Mouse (Mus musculus) ovary, postnatal 10 days (tissue): Measurements from ENCODE around the gene Gm49394.

Source experiments
- DNase-seq: peaks from one replicate; pipeline ENCODE4 v3.0.0; 2022; ENCODE audit warnings: low spot score

Gene Gm49394

DNA sequence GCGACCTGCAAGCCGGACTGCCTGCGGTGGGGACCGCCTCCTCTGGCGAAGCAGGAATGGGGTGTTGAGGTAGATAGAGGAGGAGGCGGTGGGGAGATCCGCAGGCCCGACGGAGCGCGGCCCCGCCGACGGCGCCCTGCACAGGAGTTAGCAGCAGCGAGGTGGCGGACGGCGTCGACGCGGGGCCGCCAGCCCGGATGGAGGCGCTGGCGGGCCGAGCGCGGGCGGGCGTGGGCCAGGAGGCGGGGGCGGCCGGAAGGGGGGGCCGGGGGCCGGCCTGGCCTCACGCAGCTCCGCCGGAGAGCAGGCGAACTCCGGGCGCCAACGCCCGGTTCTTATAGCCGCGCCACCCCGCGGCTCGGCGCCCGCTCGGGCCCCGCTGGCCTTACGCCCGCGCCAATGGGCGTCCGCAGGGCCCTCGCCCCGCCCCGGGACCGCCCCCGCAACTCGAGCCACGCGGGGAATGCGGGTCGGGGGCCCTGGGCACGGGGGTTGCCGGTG lies 10.5 kb downstream of the Gm49394 start:
- DNase-seq: no peak

DNA sequence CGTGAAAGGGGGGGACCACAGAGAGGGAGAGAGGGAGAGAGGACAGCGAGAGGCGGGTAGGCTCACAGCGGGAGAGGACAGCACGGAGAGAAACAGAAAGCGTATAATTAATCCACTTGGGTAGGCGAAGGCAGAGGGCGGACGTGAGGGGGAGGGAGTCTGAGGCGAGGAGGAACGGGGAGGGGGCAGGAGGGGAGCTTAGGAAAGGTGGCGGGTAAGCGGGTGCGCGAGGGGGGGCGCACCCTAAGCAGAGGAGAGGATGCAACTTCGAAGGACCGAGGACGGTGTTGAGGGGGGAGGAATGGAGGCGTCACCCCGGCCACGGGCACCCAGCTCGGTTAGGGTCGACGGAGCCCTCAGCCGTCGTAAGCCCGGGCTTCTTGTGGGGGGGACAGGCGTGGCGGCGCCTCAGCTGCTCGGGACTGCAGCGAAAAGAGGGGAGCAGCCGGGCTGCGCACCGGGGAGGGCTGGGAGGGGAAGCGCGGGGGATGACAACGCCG lies 11.0 kb downstream of the Gm49394 start:
- no peak for DNase-seq

DNA sequence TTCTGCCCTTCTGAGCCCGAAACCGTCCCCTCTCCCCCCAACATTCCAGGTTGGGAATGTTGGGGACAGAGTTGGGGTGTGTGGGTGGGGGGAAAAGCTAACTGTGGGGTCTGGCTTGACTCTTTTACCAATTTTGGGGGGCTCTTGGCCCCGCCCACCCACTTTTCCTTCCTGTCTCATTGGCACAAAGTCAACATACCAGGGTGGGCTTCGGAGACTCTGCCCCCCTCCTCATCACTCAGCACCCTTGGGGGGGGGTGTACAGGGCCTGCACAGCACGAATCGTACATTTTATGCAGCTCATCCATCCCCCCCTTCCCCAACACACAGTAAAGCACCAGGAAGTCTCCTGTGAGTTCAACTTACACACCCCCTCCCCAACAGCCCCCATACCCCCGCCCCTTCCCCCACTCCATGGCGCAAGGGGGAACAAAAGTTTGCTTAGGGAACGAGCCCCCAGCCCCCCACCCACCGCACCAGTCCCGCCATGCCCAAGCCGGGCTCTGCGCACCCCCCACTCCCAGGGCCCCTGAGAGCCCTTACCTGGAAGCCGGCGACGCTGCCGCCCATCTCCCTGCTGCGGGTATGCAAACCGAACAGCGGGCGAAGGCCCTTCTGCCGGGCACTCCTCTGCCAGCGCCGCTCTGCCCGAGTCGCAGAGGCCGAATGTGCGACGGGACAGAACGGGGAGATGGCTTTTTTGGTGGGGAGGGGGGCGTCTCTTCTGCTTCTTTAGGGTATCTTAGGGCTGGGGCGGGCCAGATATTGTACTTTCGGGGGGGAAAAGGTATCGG lies 11.7 kb downstream of the Gm49394 start:
- no peak for DNase-seq

GRCm38 (mm10) chr7:142657341-142657791 lies 12.4 kb downstream of the Gm49394 start:
- no peak for DNase-seq

GRCm38 (mm10) chr7:142656055-142656454 lies 13.7 kb downstream of the Gm49394 start:
- DNase-seq: no peak

GRCm38 (mm10) chr7:142655633-142656032 lies 14.1 kb downstream of the Gm49394 start:
- no peak for DNase-seq

- DNase-seq: no peak
Observed at GRCm38 (mm10) chr7:142653726-142654125, 16.0 kb downstream of the Gm49394 start.

- DNase-seq: no peak
Observed at GRCm38 (mm10) chr7:142646676-142647075, 23.1 kb downstream of the Gm49394 start.

- DNase-seq: no peak
Observed at GRCm38 (mm10) chr7:142645045-142645444, 24.7 kb downstream of the Gm49394 start.

GRCm38 (mm10) chr7:142636178-142636577 lies 33.6 kb downstream of the Gm49394 start:
- DNase-seq: no peak

- DNase-seq: no peak
Observed at GRCm38 (mm10) chr7:142630691-142631090, 39.1 kb downstream of the Gm49394 start.

GRCm38 (mm10) chr7:142629806-142630205 lies 39.9 kb downstream of the Gm49394 start:
- no peak for DNase-seq

GRCm38 (mm10) chr7:142622180-142622579 lies 47.6 kb downstream of the Gm49394 start:
- no peak for DNase-seq

GRCm38 (mm10) chr7:142613077-142613476 lies 56.7 kb downstream of the Gm49394 start:
- DNase-seq: no peak

DNA sequence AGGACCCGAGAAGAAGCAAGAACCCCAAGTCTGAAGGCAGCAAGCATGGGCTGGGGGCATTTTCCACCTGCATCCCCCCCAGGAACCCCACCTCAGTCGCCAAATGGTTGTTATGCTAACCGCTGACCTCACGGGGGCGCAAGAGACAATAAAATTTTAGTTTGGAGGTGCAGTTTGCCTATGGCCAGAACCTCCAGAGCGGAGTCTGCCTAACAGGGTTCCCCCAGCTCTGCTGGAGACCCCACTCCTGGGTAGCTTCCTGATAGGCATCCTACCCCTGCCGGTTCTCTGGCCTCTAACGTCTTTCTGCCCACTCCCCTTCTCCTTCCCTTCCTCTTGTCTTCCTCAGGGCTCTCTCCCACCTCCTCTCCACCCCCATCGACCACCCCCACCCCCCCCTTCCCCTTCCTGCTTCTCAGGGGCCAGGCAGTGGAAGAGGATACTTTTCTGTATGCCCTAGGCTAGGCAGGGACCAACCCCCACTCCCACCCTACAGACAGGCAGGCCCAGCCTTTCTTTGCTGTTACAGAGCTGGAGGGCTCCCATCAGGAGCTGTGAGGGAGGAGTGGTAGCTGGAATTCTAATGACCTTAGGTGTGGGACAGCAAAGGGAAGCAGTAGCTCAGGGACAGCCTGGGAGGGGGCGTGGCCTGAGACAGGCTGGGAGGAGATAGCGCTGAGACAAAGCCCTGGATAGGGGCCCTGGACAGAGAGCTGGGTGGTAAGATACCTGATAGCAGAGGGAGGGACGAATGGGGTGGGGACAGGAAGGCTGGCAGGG lies 58.9 kb downstream of the Gm49394 start:
- DNase-seq: peak; percentile 23

DNA sequence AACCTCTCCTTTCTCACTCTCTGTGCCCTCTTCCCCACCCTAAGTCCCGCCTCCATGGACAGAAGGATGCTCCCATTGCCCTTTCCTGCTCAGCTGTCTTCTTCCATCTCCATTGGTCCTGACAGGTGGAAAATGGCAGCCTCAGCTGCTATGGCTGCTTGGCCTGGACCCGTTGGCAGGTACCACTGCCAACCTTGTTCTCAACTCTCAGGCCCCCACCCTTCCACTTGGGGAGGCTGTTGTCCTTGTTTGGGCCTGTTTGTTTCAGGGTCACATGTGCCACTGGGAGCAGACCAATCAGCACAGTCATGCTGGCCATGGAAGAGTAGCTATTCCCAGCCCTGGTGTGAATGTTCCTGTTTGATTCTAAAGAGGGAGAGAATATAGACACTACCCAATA lies 68.8 kb downstream of the Gm49394 start:
- DNase-seq: no peak
